Mouse (Mus musculus) G1E (cell line): ENCODE results near the gene Ppp2r5d.

Source experiments
- CTCF ChIP-seq: IDR thresholded peaks from 2 replicates; pipeline ENCODE4 v1.5.1; 2012; ENCODE audit warnings: low read depth, low read length, inconsistent platforms, mixed read lengths
- GATA1 ChIP-seq: IDR thresholded peaks from 2 replicates; pipeline ENCODE4 v1.6.1; 2012; ENCODE audit warnings: borderline replicate concordance, low read length, inconsistent platforms, mixed read lengths
- POLR2AphosphoS5 ChIP-seq: IDR thresholded peaks from 2 replicates; pipeline ENCODE4 v1.6.1; 2012; ENCODE audit warnings: low read depth, low read length, inconsistent platforms; ENCODE audit not compliant: insufficient replicate concordance
- TAL1 ChIP-seq: conservative IDR thresholded peaks from 2 replicates; pipeline ENCODE4 v1.6.1; 2012; ENCODE audit warnings: low read depth, low read length, inconsistent platforms, mixed read lengths

GRCm38 (mm10) chr17:46662730-46663129, 42.2 kb downstream of the Ppp2r5d start:
- TF ChIP-seq CTCF (no peak), GATA1 (no peak), POLR2AphosphoS5 (no peak), TAL1 (no peak)
